11 mouse cellular contexts compared by ENCODE assay signal in genomic region chr9:41050331-41051079, GRCm38 (mm10). TPM values are rescaled to one million over a fixed set of nuclear protein-coding genes. Genes with fewer than 3 reads are reported as not detected.
DNase-seq lines count a peak whose midpoint lies in the region; ATAC-seq lines count a peak whose summit lies in the region.
"Had no signal": no experiment of that assay in that cellular context is flagged by ENCODE, and none has a peak within 500 bp of the region (broad histone marks: within the 10 kb centered on the region; RNA-seq: fewer than 3 reads in every experiment).

No protein-coding gene starts in this region.

- WGBS in limb, embryonic 13.5 days: 76% methylated on average over 12 of the region's 12 CpGs
- WGBS in limb, embryonic 10.5 days: 82% methylated on average over 12 of the region's 12 CpGs
- 62% methylated on average over 12 of the region's 12 CpGs for WGBS in hindbrain, embryonic 13.5 days
- WGBS in neural tube, embryonic 14.5 days: 67% methylated on average over 12 of the region's 12 CpGs
- WGBS in liver, embryonic 12.5 days (ENCODE audit: insufficient replicate concordance): 63% methylated on average over 12 of the region's 12 CpGs

- no peak overlapping the region for H3K27ac ChIP-seq in limb, embryonic 13.5 days
- no peak overlapping the region for H3K27ac ChIP-seq in limb, embryonic 10.5 days
- peak overlapping the region; percentile 87 for H3K27ac ChIP-seq in hindbrain, embryonic 13.5 days
- H3K27ac ChIP-seq in neural tube, embryonic 14.5 days (ENCODE audit: low read depth, low read length): peak overlapping the region; percentile 63; the same call in 1 of the 2 replicates
- no peak overlapping the region for H3K27ac ChIP-seq in liver, embryonic 12.5 days

- H3K4me1 ChIP-seq in limb, embryonic 13.5 days: peaks cover 3% of the 10 kb centered on the region; the same call in 1 of the 2 replicates
- H3K4me1 ChIP-seq in limb, embryonic 10.5 days: no peaks in the 10 kb centered on the region; the same call in none of the 2 replicates
- H3K4me1 ChIP-seq in hindbrain, embryonic 13.5 days (replicated peaks): peaks cover 29% of the 10 kb centered on the region
- H3K4me1 ChIP-seq in neural tube, embryonic 14.5 days (ENCODE audit: control insufficient read depth, insufficient read depth, low read length): peaks cover 12% of the 10 kb centered on the region
- peaks cover 62% of the 10 kb centered on the region for H3K4me1 ChIP-seq in liver, embryonic 12.5 days

- peak; percentile 61 for DNase-seq in cerebellum, adult 11-12 months
- no peak for DNase-seq in cerebellum, adult 11 months
- DNase-seq in limb, embryonic 10.5 days (ENCODE audit: low spot score): no peak
- no peak for DNase-seq in heart, postnatal 4 days
- DNase-seq: gastrocnemius, postnatal 10 days; heart, postnatal 14 days had no signal

- peaks cover 4% of the 10 kb centered on the region; the same call in 1 of the 2 replicates for H3K9me3 ChIP-seq in limb, embryonic 13.5 days
- no peaks in the 10 kb centered on the region for H3K9me3 ChIP-seq in limb, embryonic 10.5 days (replicated peaks)
- no peaks in the 10 kb centered on the region for H3K9me3 ChIP-seq in hindbrain, embryonic 13.5 days
- H3K9me3 ChIP-seq in neural tube, embryonic 14.5 days (ENCODE audit: control insufficient read depth, low read length): no peaks in the 10 kb centered on the region
- no peaks in the 10 kb centered on the region for H3K9me3 ChIP-seq in liver, embryonic 12.5 days (replicated peaks)

- H3K9ac ChIP-seq in limb, embryonic 13.5 days: peak overlapping the region; percentile 19; the same call in 1 of the 2 replicates
- H3K9ac ChIP-seq in hindbrain, embryonic 13.5 days: no peak overlapping the region
- no peak overlapping the region for H3K9ac ChIP-seq in neural tube, embryonic 14.5 days (replicated peaks; ENCODE audit: low read depth, low read length)
- H3K9ac ChIP-seq in liver, embryonic 12.5 days: no peak overlapping the region

- no peaks in the 10 kb centered on the region for H3K27me3 ChIP-seq in limb, embryonic 13.5 days
- H3K27me3 ChIP-seq in limb, embryonic 10.5 days (ENCODE audit: low read depth, poor library complexity, severe bottlenecking): no peaks in the 10 kb centered on the region
- no peaks in the 10 kb centered on the region for H3K27me3 ChIP-seq in hindbrain, embryonic 13.5 days
- H3K27me3 ChIP-seq in neural tube, embryonic 14.5 days (ENCODE audit: control insufficient read depth, insufficient read depth, low read length): no peaks in the 10 kb centered on the region
- H3K27me3 ChIP-seq in liver, embryonic 12.5 days (replicated peaks): peaks cover 5% of the 10 kb centered on the region; the same call in 1 of the 2 replicates

- H3K4me3 ChIP-seq in limb, embryonic 13.5 days: no peak overlapping the region
- no peak overlapping the region for H3K4me3 ChIP-seq in limb, embryonic 10.5 days
- H3K4me3 ChIP-seq in hindbrain, embryonic 13.5 days: no peak overlapping the region
- no peak overlapping the region for H3K4me3 ChIP-seq in neural tube, embryonic 14.5 days (ENCODE audit: low read depth, low read length)
- H3K4me3 ChIP-seq in liver, embryonic 12.5 days: no peak overlapping the region

- no peak overlapping the region for H3K4me2 ChIP-seq in limb, embryonic 13.5 days (replicated peaks)
- no peak overlapping the region for H3K4me2 ChIP-seq in hindbrain, embryonic 13.5 days
- no peak overlapping the region for H3K4me2 ChIP-seq in neural tube, embryonic 14.5 days (ENCODE audit: low read depth, low read length)
- no peak overlapping the region for H3K4me2 ChIP-seq in liver, embryonic 12.5 days

- ATAC-seq in limb, embryonic 13.5 days (ENCODE audit: low FRiP score, low read depth): no peak
- no peak for ATAC-seq in hindbrain, embryonic 13.5 days (ENCODE audit: low FRiP score)
- no peak for ATAC-seq in neural tube, embryonic 14.5 days (ENCODE audit: low read depth)
- ATAC-seq in liver, embryonic 12.5 days: no peak

- no peaks in the 10 kb centered on the region for H3K36me3 ChIP-seq in limb, embryonic 13.5 days
- H3K36me3 ChIP-seq in limb, embryonic 10.5 days: no peaks in the 10 kb centered on the region; the same call in 1 of the 2 replicates
- peaks cover 19% of the 10 kb centered on the region for H3K36me3 ChIP-seq in hindbrain, embryonic 13.5 days
- no peaks in the 10 kb centered on the region for H3K36me3 ChIP-seq in neural tube, embryonic 14.5 days (ENCODE audit: control insufficient read depth, insufficient read depth, low read length)
- no peaks in the 10 kb centered on the region for H3K36me3 ChIP-seq in liver, embryonic 12.5 days

RNA-seq across cellular contexts. Expression of gene Crtam, which starts 46.1 kb away (rescaled TPM):
- polyA plus RNA-seq in limb, embryonic 13.5 days (2015; fragmentation: Nextera tagmentation; extraction: Ambion mirVana): 0.38 and 0.45 TPM in 2 replicates
- 0.08 and 0.16 TPM in 2 replicates for polyA plus RNA-seq in limb, embryonic 10.5 days (2016; fragmentation: Nextera tagmentation; extraction: Ambion mirVana)
- polyA plus RNA-seq in hindbrain, embryonic 13.5 days (2015; fragmentation: Nextera tagmentation; extraction: Ambion mirVana): 0.14 and 0.19 TPM in 2 replicates
- polyA plus RNA-seq in neural tube, embryonic 14.5 days (2014; fragmentation: Nextera tagmentation; extraction: Ambion mirVana): 0.21 TPM in 1 of 2 replicates, not detected in the other
- polyA plus RNA-seq in liver, embryonic 12.5 days (2016; fragmentation: Nextera tagmentation; extraction: Ambion mirVana): 0.11 TPM in 1 of 2 replicates, not detected in the other
- total RNA-seq in heart, postnatal 4 days (2021): under 1 TPM; 0.10 to 0.16 TPM
- total RNA-seq: layer of hippocampus, postnatal 14 days had no signal

Comparison
In these comparisons a context has a peak if more than half of its experiments do, and no peak if none do; other contexts are left out.
1. H3K27ac ChIP-seq: peak in hindbrain, embryonic 13.5 days (single experiment) and neural tube, embryonic 14.5 days (single experiment); none in limb, embryonic 13.5 days (single experiment), limb, embryonic 10.5 days (single experiment) and liver, embryonic 12.5 days (single experiment).